ENCODE assay signal across 8 mouse cellular contexts in the genomic region with DNA sequence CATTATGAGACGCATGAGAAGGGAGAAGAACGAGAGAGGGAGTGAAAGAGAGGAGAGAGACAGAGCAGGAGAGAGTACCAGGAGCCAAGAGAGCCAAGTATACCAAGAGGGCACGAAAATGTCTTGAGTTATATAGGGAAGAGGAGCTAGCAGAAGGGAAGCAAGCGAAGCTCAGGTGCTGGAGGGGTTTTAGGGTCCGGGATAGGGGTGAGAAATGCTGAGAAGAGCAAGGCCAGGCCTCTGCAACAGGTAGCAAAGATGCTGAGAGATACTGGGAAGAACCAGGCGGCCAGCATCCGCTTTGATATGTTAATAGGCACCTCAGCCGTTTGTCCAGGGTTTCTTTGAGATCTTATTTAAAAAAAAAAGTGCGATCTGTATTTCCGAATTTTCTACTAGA. TPM values are rescaled to one million over a fixed set of nuclear protein-coding genes. Genes with fewer than 3 reads are reported as not detected.
DNase-seq lines count a peak whose midpoint lies in the region; ATAC-seq and TF ChIP-seq lines count a peak whose summit lies in the region.

No protein-coding gene starts in this region.

- no peak for TF ChIP-seq CTCF in heart, adult 2 months (IDR thresholded peaks at IDR 0.05)

- no peak for TF ChIP-seq POLR2A in heart, adult 2 months (IDR thresholded peaks at IDR 0.05; ENCODE audit: insufficient read depth, low read depth, low read length)

- 42% methylated on average over 10 of the region's 10 CpGs for WGBS in heart, adult 2 months
- 9% methylated on average over 10 of the region's 10 CpGs for WGBS in midbrain, embryonic 16.5 days

- H3K27me3 ChIP-seq in heart, adult 2 months (ENCODE audit: control insufficient read depth, insufficient read depth, low read length) = no peaks in the 10 kb centered on the region
- no peaks in the 10 kb centered on the region for H3K27me3 ChIP-seq in midbrain, embryonic 16.5 days (ENCODE audit: control insufficient read depth, insufficient read depth, low read depth, low read length)

- peak; percentile 9 for ATAC-seq in inflammation-experienced regulatory T-cells, adult 6 months
- ATAC-seq in midbrain, embryonic 16.5 days = peak; percentile 16; the same call in 1 of the 2 replicates

- intact Hi-C loops in heart, adult 2 months (cut with DNase I) = loop anchor here (5.0 to 10.0 kb wide), 3 partner anchors 65 to 1827 kb away; a partner anchor contains a TSS

- peak overlapping the region; percentile 89 for H3K27ac ChIP-seq in heart, adult 2 months
- H3K27ac ChIP-seq in midbrain, embryonic 16.5 days (ENCODE audit: low read length) = peak overlapping the region; percentile 96

- DNase-seq in heart, adult 2 months = peak in 1 of 2 experiments; percentile 40
- DNase-seq in heart, adult 8-10 months (ENCODE audit: low spot score) = no peak
- DNase-seq in CD4-positive helper T cell, adult 2 months (ENCODE audit: low read depth, low spot score) = peak; percentile 13
- DNase-seq in embryo, embryonic 9.5 days (ENCODE audit: extremely low spot score) = peak; percentile 62
- no peak for DNase-seq in thymus, postnatal 4 days
- DNase-seq in layer of hippocampus, adult 8-10 months (ENCODE audit: low spot score in 2 of 2) = no peak

- no peaks in the 10 kb centered on the region for H3K9me3 ChIP-seq in midbrain, embryonic 16.5 days (replicated peaks; ENCODE audit: control insufficient read depth, low read length, poor library complexity, severe bottlenecking)

- TF ChIP-seq EP300 in heart, adult 2 months (IDR thresholded peaks at IDR 0.05; ENCODE audit: insufficient read depth, low read depth, low read length) = no peak

- peak overlapping the region; percentile 63 for H3K4me2 ChIP-seq in midbrain, embryonic 16.5 days (ENCODE audit: low read length)

- no peaks in the 10 kb centered on the region for H3K79me2 ChIP-seq in heart, adult 2 months (replicated peaks; ENCODE audit: control insufficient read depth, insufficient read depth, low read length)

- H3K36me3 ChIP-seq in heart, adult 2 months (ENCODE audit: control insufficient read depth, insufficient read depth, low read length) = no peaks in the 10 kb centered on the region
- H3K36me3 ChIP-seq in midbrain, embryonic 16.5 days (ENCODE audit: control insufficient read depth, insufficient read depth, low read length) = no peaks in the 10 kb centered on the region

- peaks cover 7% of the 10 kb centered on the region; the same call in 1 of the 2 replicates for H3K4me1 ChIP-seq in heart, adult 2 months (ENCODE audit: control insufficient read depth, insufficient read depth, low read length)
- H3K4me1 ChIP-seq in midbrain, embryonic 16.5 days (ENCODE audit: control insufficient read depth, insufficient read depth, low read length) = peaks cover 15% of the 10 kb centered on the region

- H3K4me3 ChIP-seq in heart, adult 2 months = peak overlapping the region; percentile 51
- peak overlapping the region; percentile 37 for H3K4me3 ChIP-seq in midbrain, embryonic 16.5 days (ENCODE audit: low read depth, low read length)

- 0 out of 2 replicates have a peak overlapping the region, but pooled peaks have one; percentile 11 for H3K9ac ChIP-seq in heart, adult 2 months (ENCODE audit: low read depth, low read length)
- H3K9ac ChIP-seq in midbrain, embryonic 16.5 days (ENCODE audit: low read depth, low read length) = peak overlapping the region; percentile 72

RNA-seq across cellular contexts. Expression of a gene that starts 6.2 kb away (rescaled TPM):
- total RNA-seq in heart, adult 2 months (2021) = 10 to 100 TPM; 39.8 to 40.1 TPM
- polyA plus RNA-seq in heart, adult 2 months (2012; rRNA removed) = 13.9 and 26.2 TPM in 2 replicates
- total RNA-seq in heart, adult 8-10 months (2022) = 10 to 100 TPM; 36.7 to 45.0 (median 41.1) TPM
- polyA plus RNA-seq in inflammation-experienced regulatory T-cells, adult 6 months (2017; shearing (Covaris generic)) = 10 to 100 TPM; 61.6 to 69.1 (median 61.9) TPM
- polyA plus RNA-seq in midbrain, embryonic 16.5 days (2015; fragmentation: Nextera tagmentation; extraction: Ambion mirVana) = 82.8 and 100 TPM in 2 replicates
- 10 to 100 TPM; 39.2 to 51.2 (median 41.8) TPM for total RNA-seq in layer of hippocampus, adult 8-10 months (2022)

Comparison
In these comparisons a context has a peak if more than half of its experiments do, and no peak if none do; other contexts are left out.
1. DNase-seq: peak in CD4-positive helper T cell, adult 2 months (single experiment) and embryo, embryonic 9.5 days (single experiment); none in heart, adult 8-10 months (single experiment), thymus, postnatal 4 days (single experiment) and layer of hippocampus, adult 8-10 months (0 of 2).